Mouse (Mus musculus) olfactory bulb, adult 2 months (tissue): ENCODE results near the gene Obsl1. TPM values are rescaled to one million over a fixed set of nuclear protein-coding genes. Genes with fewer than 3 reads are reported as not detected.
A peak's percentile ranks its signal among the peaks of the same experiment; 100 is the strongest.

Source experiments
- H3K27ac ChIP-seq: fragments of 200-500 bp; 2 replicates; pipeline ENCODE4 v1.5.1; 2012; ENCODE audit warnings: low read depth, low read length; ENCODE audit not compliant: insufficient read depth
- H3K4me1 ChIP-seq: fragments of 200-500 bp; 2 replicates; pipeline ENCODE4 v1.6.1; 2012; ENCODE audit warnings: low read length; ENCODE audit not compliant: control insufficient read depth, insufficient read depth
- H3K4me3 ChIP-seq: fragments of 200-500 bp; 2 replicates; pipeline ENCODE4 v1.5.1; 2012; ENCODE audit warnings: mild to moderate bottlenecking, low read depth, low read length, moderate library complexity; ENCODE audit not compliant: insufficient read depth
- CTCF ChIP-seq: fragments of 200-500 bp; IDR thresholded peaks from 2 replicates; pipeline ENCODE4 v1.5.1; 2012; ENCODE audit warnings: low read depth, mild to moderate bottlenecking, low read length, moderate library complexity; ENCODE audit not compliant: insufficient read depth
- POLR2A ChIP-seq: fragments of 200-500 bp; IDR thresholded peaks from 2 replicates; pipeline ENCODE4 v1.6.1; 2012; ENCODE audit warnings: mild to moderate bottlenecking, low read depth, low read length, moderate library complexity; ENCODE audit not compliant: insufficient read depth
- WGBS: fragments of 180-500 bp; shearing (Covaris S2); methylation state at CpG from one replicate; pipeline ENCODE4 v1.1.7; 2018; 5-methylcytosine and 5-hydroxymethylcytosine counted together
- polyA plus RNA-seq: library from polyadenylated mRNA; stranded (reverse); fragments of >200 nt; gene quantifications from 2 replicates; pipeline ENCODE4 v1.2.4, GENCODE M21; 2012; ENCODE audit warnings: low replicate concordance; ENCODE audit not compliant: missing spikeins, insufficient read depth, insufficient read length

Gene Obsl1
- polyA plus RNA-seq, 1 experiment, result not detected

- no peak overlapping the region for H3K4me3 ChIP-seq
- TF ChIP-seq POLR2A, result no peak
- no peak for TF ChIP-seq CTCF
- WGBS, result 15% methylated on average over 5 of the region's 5 CpGs
- H3K27ac ChIP-seq, result 0 out of 2 replicates have a peak overlapping the region, but pooled peaks have one; percentile 12
- peaks cover 73% of the 10 kb centered on the region for H3K4me1 ChIP-seq
Observed at GRCm38 (mm10) chr1:75455948-75456347, 50.3 kb downstream of the Obsl1 start.

GRCm38 (mm10) chr1:75455433-75455832 is 50.8 kb downstream of the Obsl1 start:
- Histone ChIP-seq H3K4me3 (no peak overlapping the region), H3K27ac (0 out of 2 replicates have a peak overlapping the region, but pooled peaks have one; percentile 12), H3K4me1 (peaks cover 77% of the 10 kb centered on the region)
- TF ChIP-seq POLR2A, result no peak
- no peak for TF ChIP-seq CTCF
- 75% methylated on average over 3 of the region's 3 CpGs for WGBS

DNA sequence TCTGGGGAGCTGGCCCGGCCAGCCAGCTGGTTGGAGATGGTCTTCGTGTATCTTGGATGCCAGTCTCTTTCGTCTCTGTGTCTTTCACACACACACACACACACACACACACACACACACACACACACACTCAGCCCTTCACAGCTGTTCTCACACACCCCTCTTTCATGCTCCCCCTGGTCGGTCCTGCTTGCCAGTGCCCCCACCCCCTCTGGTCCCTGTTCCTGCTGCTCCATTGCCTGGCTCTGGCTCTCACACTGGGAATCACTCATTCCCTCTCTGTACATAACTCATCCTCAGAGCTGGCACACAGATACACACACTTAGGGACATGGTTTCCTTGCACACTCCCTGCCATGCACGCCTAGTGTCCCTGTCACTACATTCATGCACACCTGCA is 54.4 kb downstream of the Obsl1 start:
- TF ChIP-seq CTCF (no peak), POLR2A (no peak)
- H3K4me3 ChIP-seq, result peak overlapping the region; percentile 36
- WGBS, result 46% methylated on average over 5 of the region's 5 CpGs

DNA sequence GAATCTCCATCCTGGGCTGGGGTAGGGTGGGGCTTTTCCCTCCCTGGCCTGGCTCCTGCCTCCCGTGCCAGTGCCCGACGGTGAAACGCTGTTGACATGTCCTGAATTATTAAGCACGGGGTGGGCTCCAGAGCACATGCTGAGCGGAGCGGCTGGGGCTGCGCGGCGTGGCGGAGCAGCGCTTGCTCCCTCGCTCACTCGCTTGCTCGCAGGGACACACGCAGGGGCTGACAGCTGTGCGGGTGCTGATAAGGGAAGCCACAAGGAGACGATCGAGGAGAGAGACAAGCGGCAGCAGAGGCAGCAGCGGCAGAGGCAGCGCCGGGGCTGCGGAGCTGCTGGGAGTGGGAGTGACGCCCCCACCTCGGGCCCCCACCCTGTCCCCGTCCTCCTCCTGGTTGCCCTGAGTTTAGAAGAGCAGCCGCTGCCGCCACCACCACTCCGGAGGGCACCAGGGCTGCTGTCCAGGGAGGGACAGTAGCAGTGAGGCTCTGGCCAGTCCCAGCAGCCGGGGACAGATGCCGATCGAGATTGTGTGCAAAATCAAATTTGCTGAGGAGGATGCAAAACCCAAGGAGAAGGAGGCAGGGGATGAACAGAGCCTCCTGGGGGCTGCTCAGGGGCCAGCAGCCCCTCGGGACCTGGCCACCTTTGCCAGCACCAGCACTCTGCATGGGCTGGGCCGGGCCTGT is 55.8 kb downstream of the Obsl1 start, which contains the start of gene Asic4:
TSS of gene Asic4 (plus strand) at position 123 of the 692 bp plus-strand sequence.
- 6% methylated on average over 35 of the region's 35 CpGs for WGBS
- TF ChIP-seq CTCF, result no peak
- TF ChIP-seq POLR2A, result no peak
- no peak within 1 kb of the TSS; the same call in 1 of the 2 replicates for H3K27ac ChIP-seq
- H3K4me1 ChIP-seq, result peaks cover 84% of the 10 kb centered on the region
- H3K4me3 ChIP-seq, result peak within 1 kb of the TSS; percentile 36

More for the DNA sequence above, 54.4 kb downstream of the Obsl1 start:
- Histone ChIP-seq H3K27ac (0 out of 2 replicates have a peak overlapping the region, but pooled peaks have one; percentile 19), H3K4me1 (peaks cover 84% of the 10 kb centered on the region)

DNA sequence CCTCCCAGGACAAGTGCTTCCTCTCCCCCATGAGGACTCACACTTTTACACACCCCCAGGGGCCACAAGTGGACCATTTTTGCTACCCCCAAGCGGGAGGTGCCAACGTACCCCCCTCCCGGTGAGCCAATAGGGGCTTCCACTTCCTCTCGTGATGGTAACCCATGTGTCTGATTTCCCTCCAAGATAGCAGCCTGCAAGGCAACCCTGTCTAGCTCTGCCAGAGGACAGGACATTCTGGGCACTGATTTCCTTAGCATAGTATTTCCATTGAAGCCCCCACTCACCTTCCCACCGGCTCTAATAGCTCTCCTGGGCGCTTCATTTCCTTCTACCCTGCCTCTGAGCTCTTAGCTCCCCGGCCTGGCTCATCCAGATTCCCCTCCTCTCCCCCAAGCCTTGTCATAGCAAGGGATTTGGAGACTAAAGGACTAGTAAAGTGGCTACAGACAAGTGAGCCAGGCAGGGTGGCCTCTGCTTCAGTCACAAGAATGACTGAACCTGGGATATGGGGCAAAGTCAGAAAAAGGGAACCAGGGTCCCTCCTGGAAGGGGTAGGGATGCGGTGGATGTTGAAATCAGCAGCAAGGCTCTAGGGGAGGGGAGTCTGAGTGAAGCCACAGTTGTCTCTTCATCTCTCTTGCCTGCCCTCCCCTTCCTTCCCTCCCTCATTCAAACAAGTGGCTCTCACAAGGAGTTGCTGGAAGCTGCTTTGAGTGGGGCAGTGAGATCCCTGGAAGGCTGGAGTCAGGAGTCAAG is 56.7 kb downstream of the Obsl1 start:
- peaks cover 89% of the 10 kb centered on the region for H3K4me1 ChIP-seq
- TF ChIP-seq POLR2A, result no peak
- no peak for TF ChIP-seq CTCF
- no peak overlapping the region for H3K27ac ChIP-seq
- WGBS, result 30% methylated on average over 8 of the region's 8 CpGs
- peak overlapping the region; percentile 36 for H3K4me3 ChIP-seq

DNA sequence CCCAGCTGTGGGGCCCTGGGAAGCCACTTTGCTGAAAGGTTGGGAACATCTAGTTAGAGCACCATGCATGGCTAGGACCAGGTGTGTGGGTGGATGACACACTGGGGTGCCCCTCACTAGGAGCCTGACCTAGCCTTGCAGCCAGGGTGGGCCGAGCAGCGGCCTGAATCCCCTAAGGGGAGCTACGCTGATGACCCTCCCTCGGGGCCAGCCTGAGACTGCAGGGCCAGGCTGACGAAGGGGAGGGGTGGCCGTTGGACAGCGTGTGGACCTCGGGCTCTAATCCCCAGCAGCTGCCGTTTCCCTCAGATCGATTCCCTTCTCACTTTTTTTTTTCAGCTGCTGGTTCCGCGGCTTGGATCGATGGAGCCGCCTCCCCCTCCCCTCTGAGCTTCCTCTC is 57.3 kb downstream of the Obsl1 start:
- WGBS, result 13% methylated on average over 14 of the region's 14 CpGs
- Histone ChIP-seq H3K27ac (no peak overlapping the region), H3K4me1 (peaks cover 90% of the 10 kb centered on the region), H3K4me3 (peak overlapping the region; percentile 1; the same call in 1 of the 2 replicates)
- TF ChIP-seq POLR2A (no peak), CTCF (no peak)

DNA sequence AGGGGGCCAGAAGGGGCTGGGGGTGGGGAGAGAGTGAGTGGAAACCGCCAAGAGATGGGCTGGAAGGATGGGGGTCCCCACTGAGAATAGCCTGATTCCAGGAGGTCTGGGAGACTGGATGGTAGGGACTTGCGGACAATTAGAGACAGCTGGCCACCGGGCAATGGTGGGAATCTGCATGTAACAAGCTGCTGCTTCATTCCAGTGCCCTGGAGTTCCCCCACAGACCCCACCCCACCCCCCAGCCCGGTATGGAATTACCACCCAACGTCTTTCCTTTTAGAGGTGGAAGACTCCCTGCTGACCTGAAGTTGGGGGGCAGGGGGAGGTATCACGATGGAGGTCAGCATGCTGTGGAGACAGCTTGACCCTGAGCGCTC is 58.2 kb downstream of the Obsl1 start:
- TF ChIP-seq POLR2A (no peak), CTCF (no peak)
- Histone ChIP-seq H3K4me1 (peaks cover 92% of the 10 kb centered on the region), H3K4me3 (no peak overlapping the region), H3K27ac (no peak overlapping the region)
- WGBS, result 18% methylated on average over 7 of the region's 7 CpGs

DNA sequence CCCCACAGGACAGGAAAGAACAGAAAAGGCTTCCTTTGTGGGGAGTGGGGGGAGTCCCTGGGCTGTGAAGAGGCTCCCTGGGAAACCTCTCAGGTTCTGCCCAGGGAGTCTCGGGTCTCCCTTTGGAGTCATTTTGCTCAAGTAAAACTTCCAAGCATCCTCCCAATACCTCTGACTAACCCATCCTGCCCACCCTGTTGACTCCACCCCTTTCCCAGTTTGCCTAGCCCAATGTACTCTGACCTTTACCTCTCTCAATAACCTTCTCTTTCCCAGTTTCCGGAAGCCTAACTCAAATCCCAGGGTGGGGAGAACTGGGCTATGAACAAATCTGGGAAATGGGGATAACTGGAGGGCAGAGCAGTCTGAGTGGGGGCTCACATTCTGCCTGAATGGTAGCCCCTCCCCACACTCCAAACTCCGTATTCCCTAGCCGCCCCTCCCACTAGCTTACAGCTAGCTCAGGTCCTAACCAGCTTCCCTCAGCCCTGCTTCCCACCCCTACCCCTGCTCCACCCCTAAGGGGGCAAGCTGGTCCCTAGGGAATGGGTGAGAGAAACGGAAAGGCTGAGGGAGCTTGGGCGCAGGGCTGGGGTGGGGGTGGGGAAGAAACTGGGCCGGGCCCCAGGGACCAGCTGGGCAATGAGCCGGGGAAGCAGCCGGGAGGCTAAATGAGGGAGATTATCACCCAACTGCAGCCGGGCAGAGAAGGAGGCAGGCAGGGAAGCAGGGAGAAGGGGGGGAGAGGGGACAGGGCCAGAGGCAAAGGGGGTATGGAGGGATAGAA is 58.8 kb downstream of the Obsl1 start:
- H3K4me3 ChIP-seq, result no peak overlapping the region
- WGBS, result 16% methylated on average over 10 of the region's 10 CpGs
- no peak for TF ChIP-seq CTCF
- TF ChIP-seq POLR2A, result no peak
- H3K27ac ChIP-seq, result 0 out of 2 replicates have a peak overlapping the region, but pooled peaks have one; percentile 18
- H3K4me1 ChIP-seq, result peaks cover 93% of the 10 kb centered on the region

GRCm38 (mm10) chr1:75446656-75447055 is 59.6 kb downstream of the Obsl1 start:
- TF ChIP-seq POLR2A (no peak), CTCF (no peak)
- no peak overlapping the region for H3K4me3 ChIP-seq
- H3K27ac ChIP-seq, result peak overlapping the region; percentile 63
- H3K4me1 ChIP-seq, result peaks cover 91% of the 10 kb centered on the region
- WGBS, result 12% methylated on average over 20 of the region's 20 CpGs
